Mouse (Mus musculus): ENCODE results near the gene Palld.

Palld gene

DNA sequence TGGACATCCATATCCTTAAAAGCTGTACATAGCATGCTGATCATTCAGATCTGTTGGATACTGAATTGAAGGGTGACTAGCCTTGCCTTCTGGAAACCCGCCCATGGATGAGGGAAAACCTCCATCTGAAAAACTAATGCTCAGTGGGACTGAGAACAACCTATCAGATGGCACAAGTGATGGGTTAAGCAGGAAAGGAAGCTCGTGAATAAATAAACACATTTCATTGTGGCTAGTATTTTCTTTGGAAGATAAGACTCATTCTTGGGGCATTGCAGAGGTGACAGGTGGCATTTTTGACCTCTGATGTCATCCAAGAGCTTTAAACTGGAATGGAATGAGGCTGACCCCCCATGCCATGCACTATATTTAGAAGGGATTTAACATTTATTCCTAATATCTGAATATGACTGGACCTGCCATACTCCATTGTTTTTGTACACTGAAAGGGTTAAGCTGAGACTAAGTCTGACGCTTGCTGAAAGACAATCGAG is 128.8 kb downstream of the Palld start:
- no peak for DNase-seq

DNA sequence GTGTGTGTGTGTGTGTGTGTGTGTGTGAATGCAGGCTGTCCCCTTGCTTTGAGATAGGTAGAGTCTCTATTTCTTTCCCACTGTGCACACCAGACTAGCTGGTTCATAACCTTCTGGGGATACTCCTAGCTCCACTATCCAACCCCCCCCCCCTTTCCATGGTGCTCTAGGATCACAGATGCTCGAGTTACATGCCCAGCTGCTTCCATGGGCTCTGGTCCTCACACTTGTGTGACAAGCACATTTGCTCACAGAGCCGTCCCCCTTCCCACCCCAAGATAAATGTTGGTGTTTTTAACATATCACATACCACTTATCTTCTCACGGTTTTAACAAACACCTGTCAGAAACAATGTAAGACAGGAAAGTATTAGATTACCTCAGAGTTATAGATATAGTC is 131.2 kb downstream of the Palld start:
- no peak for DNase-seq

DNA sequence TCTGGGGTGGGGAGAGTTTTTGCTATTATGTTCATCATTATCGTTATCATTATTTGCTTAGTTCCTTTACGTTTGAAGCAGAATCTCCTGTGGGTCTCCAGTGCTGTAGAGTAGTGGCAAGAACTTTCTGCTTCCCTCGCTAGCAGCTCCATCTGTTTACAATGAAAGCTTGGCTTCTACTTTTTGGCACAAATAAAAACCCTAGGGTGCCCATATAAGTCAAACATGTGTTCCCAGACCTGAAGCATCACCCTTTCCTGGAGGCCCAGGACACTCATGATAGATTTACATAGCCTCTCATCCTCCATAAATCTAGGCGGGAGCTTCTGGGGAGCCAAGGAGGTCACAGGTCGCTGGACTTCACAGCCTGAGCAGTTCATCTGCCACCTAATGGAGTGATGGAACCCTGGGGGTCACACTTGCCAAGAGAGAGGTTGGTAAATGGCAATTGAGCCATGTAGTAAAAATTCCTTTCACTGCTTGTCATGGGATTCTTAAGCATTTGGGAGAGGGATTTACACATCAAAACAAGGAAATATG is 133.1 kb downstream of the Palld start:
- no peak for DNase-seq

DNA sequence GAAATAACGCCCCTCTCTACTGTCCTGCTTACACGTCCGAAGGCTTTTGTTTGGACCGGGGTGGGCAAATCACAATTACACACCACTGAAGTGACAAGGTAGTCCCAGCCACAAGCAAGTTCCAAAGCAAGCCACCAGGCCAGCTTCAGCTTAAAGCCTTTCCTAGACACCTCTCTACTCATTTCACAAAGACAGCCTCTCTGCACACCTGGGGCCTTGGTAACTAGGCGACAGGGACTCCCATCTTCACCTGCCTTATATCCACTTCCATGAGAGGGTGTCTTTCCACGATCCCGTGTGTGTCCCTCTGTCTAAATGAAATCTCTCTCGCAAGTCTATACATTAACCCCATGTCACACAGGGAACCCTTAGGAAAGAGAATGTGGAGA is 142.3 kb downstream of the Palld start:
- DNase-seq = no peak

DNA sequence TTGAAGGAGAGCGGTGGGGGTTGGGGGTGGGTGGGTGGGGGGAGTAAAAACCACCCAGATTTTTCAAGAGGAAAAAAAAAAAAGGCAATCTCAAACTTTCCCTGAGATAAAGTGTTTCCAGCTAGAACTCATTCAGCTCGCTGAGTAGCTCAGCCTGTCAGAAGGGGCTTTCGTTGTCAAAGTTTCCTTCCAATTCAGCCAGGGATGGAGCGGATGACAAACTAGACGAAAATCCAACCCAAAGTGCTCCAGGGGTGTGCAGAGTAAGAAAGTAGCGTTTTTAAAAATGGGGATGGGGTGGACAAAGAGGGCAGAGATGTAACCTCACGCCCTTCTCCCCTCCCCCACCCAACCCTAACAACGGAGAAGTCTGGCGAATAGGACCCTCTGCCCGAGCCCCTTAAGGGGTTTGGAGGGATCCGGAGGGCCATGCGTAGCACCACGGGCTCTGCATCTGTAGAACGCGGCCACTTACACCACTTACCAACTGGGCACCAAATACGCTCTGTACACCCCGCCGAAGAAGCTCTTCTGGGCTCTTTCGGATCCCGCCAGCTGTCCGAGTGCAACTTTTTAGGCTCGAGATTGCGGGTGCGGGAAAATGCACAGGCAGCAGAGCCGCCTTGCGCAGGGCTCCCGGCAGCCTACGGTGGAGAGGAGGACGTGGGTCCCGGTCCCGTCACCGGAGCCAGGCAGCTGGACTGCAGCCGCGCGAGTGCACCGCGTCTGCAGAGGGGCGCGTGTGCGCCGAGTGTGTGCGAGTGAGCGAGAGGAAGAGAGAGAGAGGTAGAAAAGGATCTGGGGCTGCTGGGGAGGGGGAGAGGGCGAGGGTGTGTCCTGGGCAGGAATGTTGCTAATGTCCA is 142.9 kb downstream of the Palld start:
- DNase-seq = peak; percentile 48 to 68

DNA sequence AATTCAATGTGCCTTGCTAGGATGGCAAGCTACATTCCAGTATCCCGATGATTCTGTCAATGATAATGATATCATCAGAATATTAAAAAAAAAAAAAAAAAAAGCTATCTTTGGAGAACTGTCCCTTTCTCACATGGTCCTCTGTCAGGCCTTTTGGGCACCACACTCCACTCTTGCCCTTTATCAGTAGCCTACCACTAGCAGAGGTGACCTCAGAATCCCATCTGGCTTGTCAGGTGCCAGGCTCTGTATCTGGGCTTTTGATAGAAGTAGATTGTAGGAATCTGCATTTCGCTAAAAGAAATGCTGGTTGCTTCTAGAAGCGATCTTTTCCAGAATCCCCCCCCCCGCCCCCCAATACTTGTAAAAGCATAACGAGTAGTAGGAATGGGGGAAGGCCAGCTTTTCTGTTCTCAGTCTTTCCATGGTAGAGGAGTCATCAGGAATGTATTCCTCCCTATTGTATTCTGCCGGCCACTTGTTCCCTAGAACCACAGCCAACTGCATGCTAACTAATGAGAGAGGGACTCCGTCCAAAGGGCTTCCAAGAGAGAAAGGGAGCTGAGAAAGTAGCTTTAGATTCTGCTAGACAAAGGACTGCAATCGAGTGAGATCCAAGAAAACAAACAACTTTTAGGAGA is 143.7 kb downstream of the Palld start:
- no peak for DNase-seq

DNA sequence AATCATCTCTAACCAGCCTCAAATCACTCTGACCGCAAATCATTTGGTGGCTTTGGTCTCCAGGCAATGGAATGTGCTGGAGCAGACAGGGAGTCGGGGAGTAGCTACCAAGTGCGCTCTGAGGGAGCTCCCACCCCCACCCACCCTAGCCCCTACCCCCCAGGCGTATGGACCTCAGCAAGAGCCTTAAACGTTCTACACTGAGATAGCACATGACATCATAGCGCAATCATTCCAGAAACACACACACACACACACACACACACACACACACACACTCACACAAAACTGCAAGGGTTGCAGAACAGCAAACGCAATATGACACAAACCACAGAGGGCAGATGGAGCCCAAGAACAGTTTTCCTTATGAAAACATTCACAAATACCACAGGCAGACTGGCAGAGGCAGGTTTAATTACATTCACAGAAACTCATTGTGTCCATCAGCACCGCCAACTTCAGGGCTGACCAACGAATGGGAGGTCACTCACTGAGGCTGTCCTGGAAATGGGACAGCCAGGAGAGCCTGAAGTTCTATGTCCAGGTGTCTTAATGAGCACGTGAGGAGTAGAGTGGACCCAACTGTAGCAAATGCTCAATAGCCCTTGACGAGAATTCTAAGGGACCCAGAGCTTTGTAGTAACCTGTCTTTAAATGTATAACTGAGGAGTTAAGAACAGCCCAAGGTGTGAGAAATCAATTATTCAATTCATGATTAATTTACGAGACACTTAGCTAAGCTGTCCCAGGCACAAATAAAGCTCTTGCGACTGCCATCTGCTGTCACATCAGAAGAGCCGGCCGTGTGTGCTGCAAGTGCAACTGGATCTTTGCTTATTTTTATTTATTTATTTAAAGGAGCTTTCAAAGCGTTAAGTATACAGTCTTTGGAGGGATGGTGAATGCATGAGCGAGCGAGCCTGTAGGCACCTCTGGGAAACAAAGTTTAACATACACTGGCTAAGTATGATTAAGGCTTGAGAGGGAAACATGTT is 145.2 kb downstream of the Palld start:
- DNase-seq = no peak

DNA sequence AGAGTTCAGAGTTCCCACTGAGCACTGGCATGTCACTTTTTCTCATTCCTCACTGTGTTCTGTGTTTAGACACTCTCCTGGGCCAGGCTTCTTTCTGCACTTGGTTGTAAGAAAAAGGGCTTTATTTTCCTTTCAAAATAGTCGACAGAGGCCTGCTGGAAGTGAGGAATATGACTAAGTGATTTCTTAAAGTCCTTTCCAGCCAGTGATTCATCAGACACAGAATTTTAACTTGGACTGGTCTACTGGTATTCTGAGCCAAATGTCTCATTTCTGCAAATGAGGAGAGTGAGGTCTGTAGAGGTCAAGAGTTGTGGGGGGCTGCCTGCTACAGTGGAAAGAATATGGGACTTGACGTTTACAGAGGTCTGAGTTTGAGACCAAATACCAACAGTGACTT is 147.3 kb downstream of the Palld start:
- DNase-seq = no peak

DNA sequence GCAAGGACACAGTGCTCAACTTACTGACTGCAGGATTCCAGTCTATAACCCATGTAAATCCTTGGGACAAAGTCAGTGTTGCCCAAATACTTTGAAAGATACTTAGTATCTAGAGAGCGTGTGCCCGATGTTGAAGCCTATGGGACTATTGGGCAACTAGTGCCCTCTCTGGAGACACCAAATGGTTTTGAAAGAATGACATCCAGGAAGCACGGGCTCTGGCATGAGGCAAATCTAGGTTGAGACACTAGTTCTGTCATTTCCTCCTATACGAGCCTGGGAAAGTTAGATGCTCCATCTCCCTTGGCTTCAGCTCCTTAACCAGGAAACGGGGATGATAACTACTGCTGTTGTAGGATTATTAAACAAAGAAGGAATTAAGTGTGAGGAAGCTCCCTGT is 155.4 kb downstream of the Palld start:
- no peak for DNase-seq

DNA sequence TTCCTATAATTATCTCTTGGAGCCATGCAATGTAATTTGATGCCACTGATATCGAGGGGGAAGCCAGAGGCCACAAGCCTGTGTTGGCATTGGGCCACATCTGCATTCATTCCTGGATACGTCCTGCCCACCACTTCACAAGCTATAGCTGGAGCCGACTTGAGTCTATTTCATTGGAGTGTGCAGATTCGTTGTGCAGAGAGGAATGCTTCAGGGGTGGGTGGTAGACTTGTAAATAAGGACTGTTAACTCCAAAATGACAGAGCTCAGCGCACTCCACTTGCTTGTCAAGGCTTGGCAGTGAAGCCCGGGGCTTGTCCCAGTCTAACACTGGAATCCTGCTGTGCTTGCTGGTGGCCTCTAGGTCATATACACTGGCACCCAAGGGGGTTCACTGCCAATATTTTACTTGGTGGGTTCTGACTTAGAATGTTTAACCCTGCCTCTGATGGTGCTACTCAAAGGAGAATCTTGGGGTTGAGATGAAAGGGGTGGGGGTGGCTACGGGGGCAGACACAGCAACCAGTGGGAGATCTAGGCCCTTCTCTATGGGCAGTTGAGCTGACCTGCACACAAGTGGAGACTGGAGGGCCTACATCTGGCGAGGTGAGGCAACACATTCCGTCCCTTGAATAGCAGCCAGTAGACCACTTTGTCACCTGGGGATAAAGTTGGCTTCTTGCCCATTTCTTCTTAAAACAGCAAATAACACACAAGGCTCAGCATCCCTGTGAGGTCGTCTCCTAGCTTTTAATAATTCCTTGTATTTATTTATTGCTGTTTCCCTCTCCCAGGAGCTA is 157.1 kb downstream of the Palld start:
- peak; percentile 23 to 33 for DNase-seq

DNA sequence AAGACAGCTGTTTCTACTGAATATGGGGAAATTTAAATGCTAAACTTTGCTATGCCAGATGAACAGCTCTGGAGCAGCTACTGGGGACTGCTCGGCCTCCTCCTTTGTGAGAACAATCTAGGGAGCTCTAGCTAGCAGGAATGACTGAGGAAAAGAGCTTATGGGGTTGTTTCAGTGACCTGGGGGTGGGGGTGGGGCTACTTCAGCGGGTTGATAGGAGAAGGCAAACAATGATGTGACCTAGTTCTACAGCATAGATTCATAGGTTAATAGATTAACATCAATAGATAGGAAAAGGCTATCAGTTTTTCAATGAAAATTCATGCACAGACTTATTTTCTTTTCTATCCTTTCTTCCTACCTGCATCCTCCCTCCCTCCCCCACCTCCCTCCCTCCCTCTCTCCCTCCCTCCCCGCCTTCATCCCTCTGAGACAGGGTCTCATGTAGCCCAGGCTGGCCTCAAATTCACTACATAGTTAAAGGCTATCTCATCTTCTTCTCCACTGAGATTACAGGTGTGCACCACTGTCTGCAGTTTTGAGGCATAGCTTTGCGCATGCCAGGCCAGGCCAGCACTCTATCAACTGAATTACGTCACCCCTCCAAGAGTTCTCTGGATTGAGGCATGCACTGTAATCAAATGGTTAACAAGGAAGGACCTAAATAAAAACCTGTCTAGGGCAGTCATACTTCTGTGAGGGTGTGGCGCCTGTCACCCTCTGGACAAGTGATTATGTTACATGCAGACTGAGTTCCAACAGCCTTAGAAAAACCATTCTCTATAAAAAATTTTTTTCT is 158.5 kb downstream of the Palld start:
- DNase-seq = no peak

DNA sequence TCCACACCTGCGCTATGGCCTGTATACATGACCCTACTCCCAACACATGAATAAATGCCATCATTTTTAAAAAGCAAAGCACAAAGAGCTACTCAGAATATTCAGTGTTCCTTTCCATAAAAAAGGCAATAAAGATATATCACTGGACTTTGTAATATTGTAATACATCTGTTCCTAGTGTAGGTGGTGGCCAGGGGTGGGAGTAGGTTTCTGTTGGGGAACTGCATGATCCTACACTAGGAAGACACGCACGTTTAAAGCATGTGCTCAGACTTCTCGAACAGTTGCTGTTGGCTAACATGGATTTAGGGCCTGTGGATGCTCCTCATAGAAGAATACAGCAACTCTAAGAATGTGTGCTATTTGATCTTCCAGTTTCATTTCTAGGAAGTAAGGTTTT is 165.0 kb downstream of the Palld start:
- DNase-seq = no peak

DNA sequence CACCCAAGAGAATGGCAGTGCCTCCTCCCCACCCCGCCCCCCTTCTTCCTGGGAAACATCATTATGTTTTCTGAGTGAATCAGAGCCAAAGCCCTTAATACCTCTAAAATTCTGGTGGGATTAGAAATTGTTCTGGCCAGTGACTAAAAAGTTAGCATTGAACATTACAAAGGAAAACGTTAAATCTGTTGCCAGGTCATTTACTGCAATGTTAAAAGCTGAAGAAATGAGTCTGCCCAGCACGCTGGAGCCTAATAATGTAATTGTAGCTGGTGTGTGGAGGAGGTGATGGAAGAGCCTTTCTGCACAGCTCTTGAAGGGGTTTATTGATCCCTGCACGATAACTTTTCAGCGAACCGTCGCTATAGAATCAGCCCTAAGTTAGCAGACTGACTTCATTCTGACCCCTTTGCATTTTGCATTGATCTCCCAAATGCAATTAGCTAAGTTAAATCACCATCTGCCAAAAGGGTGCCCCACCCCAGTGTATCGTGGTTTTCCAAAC is 165.7 kb downstream of the Palld start:
- DNase-seq = no peak

DNA sequence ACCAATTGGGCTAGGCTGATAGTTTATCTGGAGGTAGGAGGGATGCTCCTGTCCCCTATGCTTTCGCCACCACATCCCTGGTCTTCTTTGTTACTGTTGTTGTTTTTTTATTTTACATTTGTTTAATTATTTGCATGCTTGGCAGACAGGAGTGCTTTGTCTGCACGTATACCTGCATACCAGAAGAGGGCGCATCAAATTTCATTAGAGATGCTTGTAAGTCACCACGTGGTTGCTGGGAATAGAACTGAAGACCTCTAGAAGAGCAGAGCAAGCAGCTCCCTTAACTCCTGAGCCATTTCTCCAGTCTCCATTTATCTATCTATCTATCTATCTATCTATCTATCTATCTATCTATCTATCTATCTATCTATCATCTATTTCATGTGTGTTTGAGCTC is 166.4 kb downstream of the Palld start:
- no peak for DNase-seq

DNA sequence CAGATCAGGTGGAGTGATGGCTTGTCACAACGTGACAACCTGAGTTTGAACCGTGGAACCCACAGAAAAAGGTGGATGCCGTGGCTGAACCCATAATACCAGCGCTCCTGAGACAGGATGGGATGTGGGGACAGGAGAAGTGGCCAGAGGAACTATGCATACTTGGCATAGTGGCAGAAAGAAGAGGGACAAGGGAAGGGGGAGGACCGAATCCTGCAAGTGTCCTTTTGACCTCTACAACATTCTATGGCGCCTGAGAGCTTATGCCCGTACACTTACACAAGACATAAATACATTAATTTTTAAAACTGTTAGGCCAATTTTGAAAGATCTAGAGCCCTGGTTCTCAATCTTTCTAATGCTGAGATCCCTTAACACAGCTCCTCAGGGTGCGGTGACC is 168.3 kb downstream of the Palld start:
- DNase-seq = no peak

DNA sequence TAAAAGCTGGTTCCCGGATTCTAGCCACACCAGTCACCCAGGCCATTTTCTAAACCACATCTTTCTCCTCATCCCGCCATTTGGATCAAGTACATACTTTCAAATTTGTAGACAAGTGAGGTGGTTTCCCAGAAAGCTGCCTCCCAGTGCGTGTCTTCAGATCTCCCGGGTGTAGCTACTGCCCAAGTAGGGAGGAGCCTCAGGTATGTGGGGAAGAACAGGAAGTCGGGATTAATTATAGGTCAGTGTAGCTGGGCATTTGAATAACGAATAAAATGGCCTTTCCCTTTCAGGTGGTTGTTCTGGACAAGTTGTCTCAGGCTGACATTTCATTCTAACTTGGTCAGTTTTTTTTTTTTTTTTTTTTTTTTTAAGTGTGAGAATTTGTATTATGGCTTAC is 170.3 kb downstream of the Palld start:
- DNase-seq = no peak

DNA sequence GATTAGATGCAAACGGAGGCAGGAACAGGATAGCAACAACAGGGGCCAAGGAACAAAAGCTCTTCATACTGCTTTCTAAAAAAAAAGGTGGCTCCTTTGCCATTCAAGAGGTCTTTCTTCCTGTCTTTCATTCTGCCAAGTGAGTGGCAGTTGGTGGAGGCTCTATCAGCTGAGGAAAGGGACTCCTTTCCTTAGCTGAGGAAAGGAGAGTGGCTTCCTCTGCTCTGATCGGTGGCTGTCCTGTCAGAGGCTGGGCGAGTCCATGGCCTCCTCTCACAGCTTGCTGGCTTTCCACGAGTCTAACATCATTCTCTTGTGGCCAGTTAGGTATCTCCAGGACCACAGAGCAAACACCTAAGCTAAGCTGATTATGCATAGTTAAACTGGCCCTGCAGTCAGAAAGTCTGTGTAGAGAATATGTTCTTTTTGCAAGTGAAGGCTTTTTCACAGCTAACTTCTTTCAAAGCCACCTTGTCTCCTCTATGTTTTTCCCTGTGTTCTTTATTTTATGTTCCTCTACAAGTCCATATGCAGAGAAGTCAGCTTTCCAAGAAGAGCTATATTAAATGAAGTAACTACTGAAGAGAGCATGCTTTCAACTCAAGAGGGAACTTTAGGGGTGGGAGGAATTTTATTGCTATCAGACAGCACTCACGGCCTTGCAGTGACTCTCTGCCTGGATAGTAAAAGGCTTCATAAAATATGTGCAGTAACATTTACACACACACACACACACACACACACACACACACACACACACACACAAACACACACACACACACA is 171.0 kb downstream of the Palld start:
- no peak for DNase-seq

DNA sequence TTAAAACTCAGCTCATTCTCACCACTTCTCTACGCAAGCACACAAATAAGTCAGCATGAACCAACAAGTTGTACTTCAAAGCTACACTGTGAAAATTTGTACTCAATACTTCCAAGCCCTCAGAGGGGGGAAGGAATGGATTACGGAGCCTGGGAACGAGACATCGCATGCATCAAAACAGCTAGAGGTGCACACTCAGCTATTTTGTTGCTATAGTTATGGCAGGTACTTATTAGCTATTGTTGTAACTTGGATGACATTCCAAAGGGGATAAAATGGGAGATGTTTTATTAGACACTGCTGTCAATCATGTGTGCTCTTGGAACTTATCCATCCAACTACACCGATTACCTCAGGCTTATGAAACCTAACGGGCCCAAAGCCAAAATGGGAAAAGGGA is 171.8 kb downstream of the Palld start:
- DNase-seq = no peak

DNA sequence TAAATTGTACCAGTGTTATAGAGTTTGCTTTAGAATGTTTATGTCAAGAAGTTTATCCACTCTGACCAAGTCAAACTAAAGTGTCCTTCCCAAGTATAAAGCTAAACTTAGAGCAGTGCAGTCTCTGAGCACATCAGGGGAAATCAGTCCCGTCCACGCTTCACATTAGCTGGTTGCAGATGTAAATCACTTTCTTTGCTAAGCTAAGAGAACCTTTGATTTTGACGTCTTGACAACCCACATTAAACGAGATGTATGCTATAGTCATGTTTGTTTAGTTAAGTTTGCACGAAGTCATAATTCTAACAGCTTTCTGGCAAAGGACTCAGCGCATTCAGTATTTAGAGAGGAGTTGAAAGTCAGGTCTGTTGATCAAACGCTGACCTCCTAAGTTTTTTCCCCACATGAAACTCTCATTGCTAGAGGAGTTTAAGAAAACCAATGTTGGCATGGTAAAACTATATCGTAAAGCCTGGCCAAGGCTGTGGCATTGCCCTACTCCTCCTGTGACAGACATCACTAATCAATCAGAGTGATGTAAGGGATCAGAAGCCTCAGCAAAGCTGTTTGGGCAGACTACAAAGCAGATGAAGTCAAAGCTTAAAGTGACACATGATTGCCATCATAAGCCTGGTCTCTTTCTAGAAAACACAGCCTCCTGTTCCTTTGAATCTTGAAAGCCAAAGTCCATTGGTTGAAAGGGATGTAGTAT is 177.0 kb downstream of the Palld start:
- no peak for DNase-seq
